Mouse (Mus musculus): ENCODE measurements around the gene Gpsm2. TPM values are rescaled to one million over a fixed set of nuclear protein-coding genes. Genes with fewer than 3 reads are reported as not detected.
A peak's percentile ranks its signal among the peaks of the same experiment; 100 is the strongest.
"Not testable (repeated sequence)": the region's sequence is repeated elsewhere in the genome, so short reads cannot be mapped to it uniquely, and the experiment has no call there.

The Gpsm2 gene
- polyA plus RNA-seq, 1 experiment: 30.9 TPM

DNA sequence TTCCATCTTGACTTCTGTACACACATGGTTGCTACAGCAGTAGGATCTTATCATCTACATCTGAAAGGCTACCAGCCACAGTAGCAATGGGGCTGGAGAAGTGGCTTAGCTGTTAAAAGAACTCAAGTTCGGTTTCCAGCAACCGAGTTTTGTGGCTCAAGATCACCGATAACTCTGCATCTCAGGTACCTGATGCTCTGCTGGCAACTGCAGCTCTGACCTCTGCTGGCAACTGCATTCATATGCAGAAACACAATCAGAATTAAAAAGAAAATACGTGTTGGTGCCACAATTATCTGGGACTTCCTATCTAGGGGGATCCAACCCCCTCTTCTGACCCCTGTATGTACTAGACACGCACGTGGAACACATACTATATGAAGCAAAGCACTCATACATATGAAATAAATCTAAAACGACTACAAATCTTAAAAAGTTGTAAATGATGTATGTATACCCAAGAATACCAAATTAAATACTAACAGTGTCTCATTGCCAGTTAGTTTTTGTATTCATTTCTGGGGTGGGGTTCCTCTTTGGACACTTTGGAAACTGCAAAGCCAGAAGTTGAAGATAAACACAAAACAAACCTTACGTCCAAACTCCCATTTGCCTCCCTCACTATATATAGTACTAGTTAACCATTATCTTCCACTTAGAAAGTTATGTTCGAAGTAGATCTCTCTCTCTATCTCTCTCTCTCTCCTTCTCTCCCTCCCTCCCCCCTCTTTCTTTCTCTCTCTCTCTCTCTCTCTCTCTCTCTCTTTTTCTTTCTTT, 69.1 kb downstream of the Gpsm2 start:
- Histone ChIP-seq H3K27ac (ENCODE audit: insufficient read depth, low read length) (0 out of 2 replicates have a peak overlapping the region, but pooled peaks have one; percentile 5), H3K36me3 (ENCODE audit: control insufficient read depth, insufficient read depth, low read length, poor library complexity, severe bottlenecking) (no peaks in the 10 kb centered on the region), H3K4me3 (ENCODE audit: low read depth, low read length) (no peak overlapping the region), H3K4me1 (ENCODE audit: control insufficient read depth, insufficient read depth, low read length) (no peaks in the 10 kb centered on the region), H3K9me3 (replicated peaks; ENCODE audit: control insufficient read depth, insufficient read depth, low read length, poor library complexity, severe bottlenecking) (no peaks in the 10 kb centered on the region), H3K27me3 (ENCODE audit: control insufficient read depth, insufficient read depth, low read length, poor library complexity, severe bottlenecking) (no peaks in the 10 kb centered on the region), H3K9ac (ENCODE audit: low read depth, poor library complexity, severe bottlenecking) (peak overlapping the region; percentile 38; the same call in 1 of the 2 replicates)
- TF ChIP-seq EP300 (IDR thresholded peaks at IDR 0.05; ENCODE audit: insufficient read depth, low read depth, low read length): no peak
- TF ChIP-seq POLR2A (IDR thresholded peaks at IDR 0.05; ENCODE audit: insufficient read depth, low read length): no peak
- TF ChIP-seq CTCF (IDR thresholded peaks at IDR 0.05; ENCODE audit: low read depth, low read length): no peak

DNA sequence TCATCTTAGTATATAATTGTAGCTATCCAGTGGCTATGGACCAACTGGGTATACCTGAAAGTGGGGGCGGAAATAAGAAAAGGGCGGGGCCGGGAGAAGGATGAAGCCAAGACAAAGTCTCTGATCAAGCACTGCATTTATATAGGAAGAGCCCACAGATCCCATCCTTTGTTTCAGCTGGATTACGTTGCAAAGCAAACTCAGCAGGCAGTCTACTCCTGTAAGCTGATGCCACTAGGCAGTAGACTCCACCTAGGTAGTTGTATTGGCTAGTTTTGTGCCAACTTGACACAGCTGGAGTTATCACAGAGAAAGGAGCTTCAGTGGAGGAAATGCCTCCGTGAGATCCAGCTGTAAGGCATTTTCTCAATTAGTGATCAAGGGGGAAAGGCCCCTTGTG, 74.4 kb downstream of the Gpsm2 start:
- not testable (repeated sequence) for H3K27ac ChIP-seq (ENCODE audit: insufficient read depth, low read length); H3K9me3 ChIP-seq (replicated peaks; ENCODE audit: control insufficient read depth, insufficient read depth, low read length, poor library complexity, severe bottlenecking); H3K4me3 ChIP-seq (ENCODE audit: low read depth, low read length); H3K27me3 ChIP-seq (ENCODE audit: control insufficient read depth, insufficient read depth, low read length, poor library complexity, severe bottlenecking); H3K4me1 ChIP-seq (ENCODE audit: control insufficient read depth, insufficient read depth, low read length); H3K36me3 ChIP-seq (ENCODE audit: control insufficient read depth, insufficient read depth, low read length, poor library complexity, severe bottlenecking); H3K9ac ChIP-seq (ENCODE audit: low read depth, poor library complexity, severe bottlenecking)

DNA sequence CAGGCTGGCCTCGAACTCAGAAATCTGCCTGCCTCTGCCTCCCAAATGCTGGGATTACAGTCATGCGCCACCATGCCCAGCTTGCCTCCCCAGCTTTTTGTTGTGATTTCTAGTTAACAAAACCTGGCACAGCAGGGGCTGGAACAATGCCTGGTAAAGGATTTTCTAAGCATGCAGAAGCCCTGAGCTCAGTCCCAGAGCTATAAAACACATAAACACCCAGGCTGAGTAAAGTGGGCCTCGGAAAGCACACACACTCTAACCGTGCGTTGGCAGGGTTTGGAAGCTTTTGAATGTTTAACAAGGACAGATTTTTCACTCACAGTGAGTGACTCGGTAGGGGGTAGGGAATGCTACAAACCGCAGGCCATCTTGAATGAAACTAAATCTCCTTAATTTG, 76.1 kb downstream of the Gpsm2 start:
- no peak overlapping the region for H3K4me3 ChIP-seq (ENCODE audit: low read depth, low read length)
- TF ChIP-seq POLR2A (IDR thresholded peaks at IDR 0.05; ENCODE audit: insufficient read depth, low read length) (no peak), EP300 (IDR thresholded peaks at IDR 0.05; ENCODE audit: insufficient read depth, low read depth, low read length) (no peak), CTCF (IDR thresholded peaks at IDR 0.05; ENCODE audit: low read depth, low read length) (no peak)
- H3K27me3 ChIP-seq (ENCODE audit: control insufficient read depth, insufficient read depth, low read length, poor library complexity, severe bottlenecking): no peaks in the 10 kb centered on the region

DNA sequence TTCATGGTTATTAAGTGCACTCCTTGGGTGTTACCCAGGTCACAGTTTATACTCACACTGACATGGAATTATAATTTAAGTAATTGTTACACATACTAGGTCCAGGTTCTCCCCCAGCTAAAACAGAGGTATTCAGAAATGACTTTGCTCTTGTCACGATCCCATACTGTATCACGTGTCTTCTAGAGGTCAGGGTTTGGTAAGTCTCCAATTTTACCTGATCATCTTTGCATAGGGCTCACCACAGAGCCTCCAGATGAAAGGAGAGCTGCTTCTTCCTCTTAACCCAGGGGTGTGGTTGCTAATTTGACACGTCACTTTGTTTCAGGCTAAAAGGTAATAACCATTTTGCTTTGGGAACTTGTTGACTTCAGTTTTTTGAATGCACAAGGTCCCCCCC, 77.3 kb downstream of the Gpsm2 start:
- no peaks in the 10 kb centered on the region for H3K27me3 ChIP-seq (ENCODE audit: control insufficient read depth, insufficient read depth, low read length, poor library complexity, severe bottlenecking)
- H3K27ac ChIP-seq (ENCODE audit: insufficient read depth, low read length): no peak overlapping the region
- TF ChIP-seq EP300 (IDR thresholded peaks at IDR 0.05; ENCODE audit: insufficient read depth, low read depth, low read length) (no peak), CTCF (IDR thresholded peaks at IDR 0.05; ENCODE audit: low read depth, low read length) (no peak), POLR2A (IDR thresholded peaks at IDR 0.05; ENCODE audit: insufficient read depth, low read length) (no peak)

More for the DNA sequence above, 76.1 kb downstream of the Gpsm2 start:
- Histone ChIP-seq H3K36me3 (ENCODE audit: control insufficient read depth, insufficient read depth, low read length, poor library complexity, severe bottlenecking) (no peaks in the 10 kb centered on the region; the same call in 1 of the 2 replicates), H3K4me1 (ENCODE audit: control insufficient read depth, insufficient read depth, low read length) (no peaks in the 10 kb centered on the region), H3K9ac (ENCODE audit: low read depth, poor library complexity, severe bottlenecking) (no peak overlapping the region), H3K27ac (ENCODE audit: insufficient read depth, low read length) (no peak overlapping the region), H3K9me3 (replicated peaks; ENCODE audit: control insufficient read depth, insufficient read depth, low read length, poor library complexity, severe bottlenecking) (no peaks in the 10 kb centered on the region)

DNA sequence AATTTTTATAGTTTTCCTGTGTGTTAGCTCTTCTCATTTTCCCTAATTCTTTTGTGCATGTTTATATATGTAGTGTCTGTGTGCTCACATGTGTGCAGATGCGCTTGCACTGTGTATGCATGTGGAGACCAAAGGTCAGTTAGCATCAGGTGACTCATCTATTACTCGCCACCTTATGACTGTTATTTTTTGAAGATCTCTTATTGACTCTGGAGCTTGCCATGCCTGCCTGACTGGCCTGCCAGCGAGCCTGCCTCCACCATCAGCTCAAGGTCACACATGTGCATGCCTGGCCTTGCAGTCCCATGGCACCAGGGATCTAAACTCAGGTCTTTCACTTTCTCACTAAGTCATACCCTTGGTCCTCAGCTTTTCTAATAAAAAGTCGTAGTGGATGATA, 81.1 kb downstream of the Gpsm2 start:
- Histone ChIP-seq H3K4me1 (ENCODE audit: control insufficient read depth, insufficient read depth, low read length) (no peaks in the 10 kb centered on the region), H3K4me3 (ENCODE audit: low read depth, low read length) (no peak overlapping the region), H3K27me3 (ENCODE audit: control insufficient read depth, insufficient read depth, low read length, poor library complexity, severe bottlenecking) (no peaks in the 10 kb centered on the region), H3K9me3 (replicated peaks; ENCODE audit: control insufficient read depth, insufficient read depth, low read length, poor library complexity, severe bottlenecking) (no peaks in the 10 kb centered on the region), H3K27ac (ENCODE audit: insufficient read depth, low read length) (no peak overlapping the region), H3K9ac (ENCODE audit: low read depth, poor library complexity, severe bottlenecking) (no peak overlapping the region), H3K36me3 (ENCODE audit: control insufficient read depth, insufficient read depth, low read length, poor library complexity, severe bottlenecking) (no peaks in the 10 kb centered on the region; the same call in 1 of the 2 replicates)
- TF ChIP-seq EP300 (IDR thresholded peaks at IDR 0.05; ENCODE audit: insufficient read depth, low read depth, low read length) (no peak), CTCF (IDR thresholded peaks at IDR 0.05; ENCODE audit: low read depth, low read length) (no peak), POLR2A (IDR thresholded peaks at IDR 0.05; ENCODE audit: insufficient read depth, low read length) (no peak)

More for the DNA sequence above, 77.3 kb downstream of the Gpsm2 start:
- Histone ChIP-seq H3K4me3 (ENCODE audit: low read depth, low read length) (no peak overlapping the region), H3K9me3 (replicated peaks; ENCODE audit: control insufficient read depth, insufficient read depth, low read length, poor library complexity, severe bottlenecking) (no peaks in the 10 kb centered on the region), H3K9ac (ENCODE audit: low read depth, poor library complexity, severe bottlenecking) (no peak overlapping the region), H3K4me1 (ENCODE audit: control insufficient read depth, insufficient read depth, low read length) (no peaks in the 10 kb centered on the region), H3K36me3 (ENCODE audit: control insufficient read depth, insufficient read depth, low read length, poor library complexity, severe bottlenecking) (no peaks in the 10 kb centered on the region; the same call in 1 of the 2 replicates)

DNA sequence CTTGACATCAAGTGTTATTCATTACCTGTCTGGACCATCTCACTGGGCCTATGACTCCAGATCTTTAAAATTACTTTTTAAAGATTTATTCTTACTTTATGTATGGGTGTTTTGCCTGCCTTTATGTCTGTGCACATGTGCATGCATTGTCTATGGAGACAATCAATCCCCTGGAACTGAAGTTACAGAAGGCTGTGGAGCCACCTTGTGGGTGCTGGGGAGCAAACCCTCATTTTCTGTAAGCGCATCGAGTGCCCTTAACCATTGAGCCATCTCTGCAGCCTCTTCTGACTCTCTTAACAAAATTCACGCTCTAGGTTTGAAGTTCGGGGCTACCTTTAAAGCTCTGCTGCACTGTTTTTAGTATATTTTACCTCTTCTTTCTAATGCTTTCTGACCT, 82.7 kb downstream of the Gpsm2 start:
- no peak overlapping the region for H3K9ac ChIP-seq (ENCODE audit: low read depth, poor library complexity, severe bottlenecking)
- no peak overlapping the region for H3K27ac ChIP-seq (ENCODE audit: insufficient read depth, low read length)
- TF ChIP-seq POLR2A (IDR thresholded peaks at IDR 0.05; ENCODE audit: insufficient read depth, low read length) (no peak), CTCF (IDR thresholded peaks at IDR 0.05; ENCODE audit: low read depth, low read length) (peak; percentile 50)
- no peaks in the 10 kb centered on the region for H3K4me1 ChIP-seq (ENCODE audit: control insufficient read depth, insufficient read depth, low read length)
- no peak overlapping the region for H3K4me3 ChIP-seq (ENCODE audit: low read depth, low read length)
- H3K36me3 ChIP-seq (ENCODE audit: control insufficient read depth, insufficient read depth, low read length, poor library complexity, severe bottlenecking): no peaks in the 10 kb centered on the region
- H3K27me3 ChIP-seq (ENCODE audit: control insufficient read depth, insufficient read depth, low read length, poor library complexity, severe bottlenecking): no peaks in the 10 kb centered on the region
- H3K9me3 ChIP-seq (replicated peaks; ENCODE audit: control insufficient read depth, insufficient read depth, low read length, poor library complexity, severe bottlenecking): no peaks in the 10 kb centered on the region

Data from ES-Bruce4 (cell line).